Mouse (Mus musculus): ENCODE data around the gene Ankra2.

Ankra2 gene

GRCm38 (mm10) chr13:98296072-98296471 is 33.2 kb downstream of the Ankra2 start:
- DNase-seq (ENCODE audit: low spot score): no peak

- DNase-seq (ENCODE audit: low spot score): no peak
Observed at GRCm38 (mm10) chr13:98297883-98298482, 35.1 kb downstream of the Ankra2 start.

- DNase-seq (ENCODE audit: low spot score): peak; percentile 32
Observed at GRCm38 (mm10) chr13:98298833-98299758, 36.2 kb downstream of the Ankra2 start.

GRCm38 (mm10) chr13:98305257-98305656 is 42.4 kb downstream of the Ankra2 start:
- DNase-seq (ENCODE audit: low spot score): no peak

GRCm38 (mm10) chr13:98306393-98306792 is 43.5 kb downstream of the Ankra2 start:
- no peak for DNase-seq (ENCODE audit: low spot score)

- DNase-seq (ENCODE audit: low spot score): no peak
Observed at GRCm38 (mm10) chr13:98306852-98307475, 44.1 kb downstream of the Ankra2 start.

- no peak for DNase-seq (ENCODE audit: low spot score)
Observed at GRCm38 (mm10) chr13:98308004-98308403, 45.1 kb downstream of the Ankra2 start.

- no peak for DNase-seq (ENCODE audit: low spot score)
Observed at GRCm38 (mm10) chr13:98308724-98309123, 45.9 kb downstream of the Ankra2 start.

GRCm38 (mm10) chr13:98311597-98311996 is 48.7 kb downstream of the Ankra2 start:
- DNase-seq (ENCODE audit: low spot score): no peak

- DNase-seq (ENCODE audit: low spot score): no peak
Observed at GRCm38 (mm10) chr13:98313631-98314030, 50.8 kb downstream of the Ankra2 start.

- no peak for DNase-seq (ENCODE audit: low spot score)
Observed at GRCm38 (mm10) chr13:98315124-98315523, 52.2 kb downstream of the Ankra2 start.

GRCm38 (mm10) chr13:98316140-98316479 is 53.2 kb downstream of the Ankra2 start:
- DNase-seq (ENCODE audit: low spot score): no peak

GRCm38 (mm10) chr13:98316480-98317245 is 53.8 kb downstream of the Ankra2 start, which contains the start of gene Btf3:
Gene Btf3 (minus strand): TSS chr13:98317006.
- DNase-seq (ENCODE audit: low spot score): peak; percentile 73

- DNase-seq (ENCODE audit: low spot score): no peak
Observed at GRCm38 (mm10) chr13:98317246-98317677, 54.4 kb downstream of the Ankra2 start.

- no peak for DNase-seq (ENCODE audit: low spot score)
Observed at GRCm38 (mm10) chr13:98317911-98318310, 55.0 kb downstream of the Ankra2 start.
